Mouse (Mus musculus): ENCODE data around the gene Rfx5. TPM values are rescaled to one million over a fixed set of nuclear protein-coding genes. Genes with fewer than 3 reads are reported as not detected.
A peak's percentile ranks its signal among the peaks of the same experiment; 100 is the strongest.

Rfx5 gene
- total RNA-seq, 2 experiments from 2014 or later, result 14.7 to 16.8 TPM

GRCm38 (mm10) chr3:94987578-94987977, 33.7 kb downstream of the Rfx5 start:
- peak; percentile 33 to 75 for DNase-seq (ENCODE audit: low spot score in 2 of 2)

GRCm38 (mm10) chr3:94989159-94989761, 35.4 kb downstream of the Rfx5 start:
- peak in 1 of 2 experiments; percentile 61 for DNase-seq (ENCODE audit: low spot score in 2 of 2)

GRCm38 (mm10) chr3:94996946-94997345, 43.1 kb downstream of the Rfx5 start:
- peak; percentile 61 to 82 for DNase-seq (ENCODE audit: low spot score in 2 of 2)

GRCm38 (mm10) chr3:95002569-95002968, 48.7 kb downstream of the Rfx5 start:
- no peak for DNase-seq (ENCODE audit: low spot score in 2 of 2)

GRCm38 (mm10) chr3:95003273-95003672, 49.4 kb downstream of the Rfx5 start:
- DNase-seq (ENCODE audit: low spot score in 2 of 2), result no peak

GRCm38 (mm10) chr3:95005651-95006050, 51.8 kb downstream of the Rfx5 start:
- DNase-seq (ENCODE audit: low spot score in 2 of 2), result no peak

- DNase-seq (ENCODE audit: low spot score in 2 of 2), result no peak
Observed at GRCm38 (mm10) chr3:95007706-95008105, 53.8 kb downstream of the Rfx5 start.

- DNase-seq (ENCODE audit: low spot score in 2 of 2), result no peak
Observed at GRCm38 (mm10) chr3:95010396-95010795, 56.5 kb downstream of the Rfx5 start.

Small RNA genes lying within 50 kb of the gene (microRNA-seq; reads per million reads assigned to microRNA genes)
- 1.1 reads per million for gene Mir7013

Other genes with a start within 250 kb of the Rfx5 start
- under 1 TPM; 0.61 to 0.88 TPM for gene Cgn, start 167.6 kb upstream of the Rfx5 start, total RNA-seq (2021)
- 10 to 100 TPM; 38.4 to 39.2 TPM for gene Pogz, start 116.5 kb upstream of the Rfx5 start, total RNA-seq (2021)
- 100 to 1,000 TPM; 330 to 360 TPM for gene Psmb4, start 67.1 kb upstream of the Rfx5 start, total RNA-seq (2021)
- gene Selenbp1, start 21.0 kb upstream of the Rfx5 start, total RNA-seq (2021), result 10 to 100 TPM; 14.8 to 15.4 TPM
- gene Pi4kb, start 20.7 kb downstream of the Rfx5 start, total RNA-seq (2021), result 10 to 100 TPM; 47.5 to 49.3 TPM
- gene Zfp687, start 61.4 kb downstream of the Rfx5 start, total RNA-seq (2021), result 10 to 100 TPM; 29.6 to 34.7 TPM
- gene Psmd4, start 88.5 kb downstream of the Rfx5 start, total RNA-seq (2021), result 100 to 1,000 TPM; 175 to 200 TPM
- 10 to 100 TPM; 22.7 to 26.2 TPM for gene Pip5k1a, start 152.9 kb downstream of the Rfx5 start, total RNA-seq (2021)
- 10 to 100 TPM; 62.3 to 71.2 TPM for gene Vps72, start 156.9 kb downstream of the Rfx5 start, total RNA-seq (2021)
- gene Tmod4, start 170.4 kb downstream of the Rfx5 start, total RNA-seq (2021), result 100 to 1,000 TPM; 250 to 275 TPM
- 10 to 100 TPM; 48.8 to 51.2 TPM for gene Scnm1, start 179.9 kb downstream of the Rfx5 start, total RNA-seq (2021)
- 1 to 10 TPM; 6.8 to 7.0 TPM for gene Lysmd1, start 180.0 kb downstream of the Rfx5 start, total RNA-seq (2021)
- 1 to 10 TPM; 2.8 to 3.7 TPM for gene Tnfaip8l2, start 188.3 kb downstream of the Rfx5 start, total RNA-seq (2021)
- gene Sema6c, start 206.4 kb downstream of the Rfx5 start, total RNA-seq (2021), result 100 to 1,000 TPM; 112 to 123 TPM

Data from gastrocnemius, postnatal 4 days (tissue).